Mouse (Mus musculus) liver, postnatal 0 days (tissue): ENCODE results near the gene Cyp2s1.

Experiments
- CTCF ChIP-seq: sonication (generic); IDR thresholded peaks from 2 replicates; pipeline ENCODE4 v1.5.1; 2016; ENCODE audit warnings: antibody characterized with exemption, low read depth
- EP300 ChIP-seq: IDR thresholded peaks from 2 replicates; pipeline ENCODE4 v1.6.1; 2016; ENCODE audit warnings: antibody characterized with exemption, low read depth, mild to moderate bottlenecking

DNA sequence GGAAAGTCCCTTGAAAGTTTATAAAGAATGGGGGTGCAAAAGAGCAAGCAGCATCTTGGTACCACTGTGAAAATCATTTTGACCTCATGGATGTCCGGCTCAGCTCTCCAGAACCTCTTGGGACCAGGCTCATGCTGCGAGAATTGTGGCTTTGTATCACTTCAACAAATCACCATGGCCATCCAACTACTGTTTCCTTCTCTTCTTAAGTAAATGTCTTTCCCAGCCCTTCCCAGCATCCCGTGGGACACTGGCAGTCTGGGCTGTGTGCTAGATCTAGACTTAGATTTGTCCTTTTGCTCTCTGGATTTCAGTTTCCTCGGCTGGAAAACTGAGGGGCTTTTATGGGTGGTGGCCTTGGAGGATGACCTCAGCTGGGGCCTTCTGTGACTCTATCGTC lies 48.5 kb downstream of the Cyp2s1 start:
- TF ChIP-seq EP300, result no peak
- TF ChIP-seq CTCF, result no peak
